Mouse (Mus musculus): ENCODE data around the gene Socs1.

Socs1 gene

GRCm38 (mm10) chr16:10787548-10788058, 2.3 kb upstream of the Socs1 start:
- CTCF ChIA-PET = interaction anchor here (0.6 to 1.0 kb wide), 3 partner anchors 48 to 107 kb away, joined by 4 to 7 read pairs (median 5); no protein-coding TSS in a partner anchor

GRCm38 (mm10) chr16:10786782-10787547, 1.6 kb upstream of the Socs1 start:
- CTCF ChIA-PET = no interaction called here

GRCm38 (mm10) chr16:10786288-10786687, 952 bp upstream of the Socs1 start:
- CTCF ChIA-PET = no interaction called here

- CTCF ChIA-PET = interaction anchor here (0.6 to 0.9 kb wide), 4 partner anchors 11 to 58 kb away, joined by 3 to 4 read pairs (median 4); no protein-coding TSS in a partner anchor
These were observed 454 bp downstream of the Socs1 start for GRCm38 (mm10) chr16:10784793-10785370.

GRCm38 (mm10) chr16:10783883-10784792, 1.2 kb downstream of the Socs1 start:
- CTCF ChIA-PET = interaction anchor here (0.6 to 0.9 kb wide), 3 partner anchors 13 to 59 kb away, joined by 3 to 4 read pairs (median 4); no protein-coding TSS in a partner anchor

- CTCF ChIA-PET = no interaction called here
These were observed 1.9 kb downstream of the Socs1 start for GRCm38 (mm10) chr16:10783451-10783850.

GRCm38 (mm10) chr16:10783152-10783434, 2.2 kb downstream of the Socs1 start:
- CTCF ChIA-PET = no interaction called here

GRCm38 (mm10) chr16:10782377-10783151, 2.8 kb downstream of the Socs1 start:
- CTCF ChIA-PET = no interaction called here

- CTCF ChIA-PET = no interaction called here
These were observed 3.4 kb downstream of the Socs1 start for GRCm38 (mm10) chr16:10781862-10782371.

- CTCF ChIA-PET = no interaction called here
These were observed 4.7 kb downstream of the Socs1 start for GRCm38 (mm10) chr16:10780631-10781120.

GRCm38 (mm10) chr16:10777579-10778160, 7.7 kb downstream of the Socs1 start:
- CTCF ChIA-PET = no interaction called here

GRCm38 (mm10) chr16:10776322-10776721, 9.0 kb downstream of the Socs1 start:
- CTCF ChIA-PET = interaction anchor here (0.7 kb wide), 1 partner anchor 65 kb away, joined by 3 read pairs; no protein-coding TSS in a partner anchor

GRCm38 (mm10) chr16:10774726-10775125, 10.6 kb downstream of the Socs1 start:
- CTCF ChIA-PET = no interaction called here

GRCm38 (mm10) chr16:10773543-10773942, 11.8 kb downstream of the Socs1 start:
- CTCF ChIA-PET = interaction anchor here (1.1 kb wide), 1 partner anchor 12 kb away, joined by 3 read pairs; the partner anchor contains the start of gene Socs1

- CTCF ChIA-PET = no interaction called here
These were observed 13.4 kb downstream of the Socs1 start for GRCm38 (mm10) chr16:10771769-10772510.

- CTCF ChIA-PET = interaction anchor here (0.6 kb wide), 1 partner anchor 14 kb away, joined by 4 read pairs; no protein-coding TSS in a partner anchor
These were observed 14.6 kb downstream of the Socs1 start for GRCm38 (mm10) chr16:10770531-10771325.

- CTCF ChIA-PET = interaction anchor here (0.6 to 1.0 kb wide), 2 partner anchors 15 to 98 kb away, joined by 4 to 5 read pairs; no protein-coding TSS in a partner anchor
These were observed 15.7 kb downstream of the Socs1 start for GRCm38 (mm10) chr16:10769661-10770060.

GRCm38 (mm10) chr16:10768821-10769220, 16.5 kb downstream of the Socs1 start:
- CTCF ChIA-PET = interaction anchor here (1.2 kb wide), 1 partner anchor 92 kb away, joined by 3 read pairs; no protein-coding TSS in a partner anchor

Data from spleen, embryonic (tissue).